Mouse (Mus musculus) myocyte (in vitro differentiated cells): Measurements from ENCODE around the gene Tdpoz1. TPM values are rescaled to one million over a fixed set of nuclear protein-coding genes. Genes with fewer than 3 reads are reported as not detected.

Experiments
- polyA plus RNA-seq: library from polyadenylated mRNA; unstranded; fragments of >200 nt; fragmentation: generic; extraction: Trizol; gene quantifications from one replicate; pipeline ENCODE4 v1.2.1, GENCODE M21; 2012; ENCODE audit warnings: missing spikeins

Tdpoz1 gene
- polyA plus RNA-seq, 1 experiment, result not detected

Other genes starting within 250 kb of the Tdpoz1 start
- gene Tchh, start 234.0 kb downstream of the Tdpoz1 start, polyA plus RNA-seq, result 0.05 TPM
- gene Tchhl1, start 207.6 kb downstream of the Tdpoz1 start, polyA plus RNA-seq, result not detected
- gene S100a11, start 155.8 kb downstream of the Tdpoz1 start, polyA plus RNA-seq, result 1,972 TPM
- gene S100a10, start 121.2 kb downstream of the Tdpoz1 start, polyA plus RNA-seq, result 788 TPM
- gene Tdpoz2, start 23.6 kb downstream of the Tdpoz1 start, polyA plus RNA-seq, result not detected
- gene Gm37596, start 16.8 kb upstream of the Tdpoz1 start, polyA plus RNA-seq, result not detected
- gene Gm5773, start 96.7 kb upstream of the Tdpoz1 start, polyA plus RNA-seq, result not detected
- not detected for gene Tdpoz4, start 120.1 kb upstream of the Tdpoz1 start, polyA plus RNA-seq
- not detected for gene Tdpoz3, start 149.7 kb upstream of the Tdpoz1 start, polyA plus RNA-seq